Mouse (Mus musculus) cerebellum, adult 2 months (tissue): Measurements from ENCODE around the gene Eno1.

Source experiments
- CTCF ChIP-seq: fragments of 200-500 bp; IDR thresholded peaks from 2 replicates; pipeline ENCODE4 v1.5.1; 2011; ENCODE audit warnings: low read depth, mild to moderate bottlenecking, control low read depth, low read length, moderate library complexity, borderline replicate concordance; ENCODE audit not compliant: insufficient read depth
- POLR2A ChIP-seq: fragments of 200-500 bp; IDR thresholded peaks from 2 replicates; pipeline ENCODE4 v1.6.1; 2011; ENCODE audit warnings: low read length, control low read depth, borderline replicate concordance; ENCODE audit not compliant: insufficient read depth

- TF ChIP-seq CTCF (no peak), POLR2A (no peak)
Measured at GRCm38 (mm10) chr4:150229747-150230390, 6.7 kb upstream of the Eno1 start.
